Mouse (Mus musculus): ENCODE data around the gene Nit1.

Gene Nit1

DNA sequence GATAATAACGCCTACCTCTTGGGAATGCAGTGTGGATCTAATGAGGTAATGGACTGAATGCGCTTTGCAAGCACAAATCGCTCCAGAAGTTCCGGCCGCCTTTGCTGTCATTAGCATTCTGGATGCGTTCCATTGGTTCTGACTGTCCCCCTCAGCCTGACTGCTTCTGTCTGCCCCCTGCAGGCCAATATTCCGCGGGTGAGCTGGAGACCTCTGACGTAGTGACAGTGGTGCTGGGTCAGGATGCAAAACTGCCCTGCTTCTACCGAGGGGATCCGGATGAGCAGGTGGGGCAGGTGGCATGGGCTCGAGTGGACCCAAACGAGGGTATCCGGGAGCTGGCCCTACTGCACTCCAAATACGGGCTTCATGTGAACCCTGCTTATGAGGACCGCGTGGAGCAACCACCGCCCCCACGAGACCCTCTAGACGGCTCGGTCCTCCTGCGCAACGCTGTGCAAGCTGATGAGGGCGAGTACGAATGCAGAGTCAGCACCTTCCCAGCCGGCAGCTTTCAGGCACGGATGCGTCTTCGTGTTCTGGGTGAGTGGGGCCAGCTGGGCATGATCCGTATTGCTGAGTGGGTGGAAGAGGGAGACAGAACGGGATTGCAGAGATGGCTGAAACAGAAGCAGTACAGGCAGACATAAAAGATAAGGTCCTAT lies 34.6 kb upstream of the Nit1 start:
- peaks cover 33% of the 10 kb centered on the region for H3K27me3 ChIP-seq (ENCODE audit: insufficient read depth, low read length)
- H3K9me3 ChIP-seq (ENCODE audit: low read length): no peaks in the 10 kb centered on the region
- TF ChIP-seq CTCF (conservative IDR thresholded peaks at IDR 0.05; ENCODE audit: low read length): peak; percentile 69
- TF ChIP-seq POU5F1 (IDR thresholded peaks at IDR 0.05; ENCODE audit: borderline replicate concordance, low read length): no peak
- H3K36me3 ChIP-seq (ENCODE audit: insufficient read depth, low read length): no peaks in the 10 kb centered on the region
- H3K4me3 ChIP-seq (replicated peaks; ENCODE audit: low read length): peak overlapping the region; percentile 66
- peaks cover 65% of the 10 kb centered on the region for H3K4me1 ChIP-seq (replicated peaks; ENCODE audit: low read depth, low read length)

DNA sequence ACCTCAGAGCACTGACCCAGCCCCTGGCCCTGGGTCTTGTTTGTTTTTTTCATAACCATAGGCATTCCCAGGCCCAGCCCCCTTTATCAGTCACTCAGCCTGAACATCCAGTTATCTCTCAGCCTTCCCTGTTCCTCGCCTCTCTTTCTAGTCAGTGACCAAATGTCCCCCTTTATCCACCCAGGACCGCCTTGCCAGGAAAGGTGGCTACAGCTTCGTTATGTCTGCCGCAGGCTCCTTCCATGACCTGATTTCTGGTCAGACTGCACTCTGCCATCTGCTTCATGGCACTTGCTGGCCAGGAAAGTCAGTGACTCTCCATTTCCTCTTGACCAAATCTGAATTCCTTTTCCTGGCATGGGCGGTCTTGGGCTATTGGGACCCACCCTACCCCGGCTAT lies 32.9 kb upstream of the Nit1 start:
- peaks cover 70% of the 10 kb centered on the region for H3K4me1 ChIP-seq (replicated peaks; ENCODE audit: low read depth, low read length)
- no peak overlapping the region for H3K4me3 ChIP-seq (replicated peaks; ENCODE audit: low read length)
- no peaks in the 10 kb centered on the region for H3K9me3 ChIP-seq (ENCODE audit: low read length)
- no peaks in the 10 kb centered on the region for H3K36me3 ChIP-seq (ENCODE audit: insufficient read depth, low read length)
- peaks cover 30% of the 10 kb centered on the region for H3K27me3 ChIP-seq (ENCODE audit: insufficient read depth, low read length)
- no peak for TF ChIP-seq CTCF (conservative IDR thresholded peaks at IDR 0.05; ENCODE audit: low read length)
- no peak for TF ChIP-seq NANOG (IDR thresholded peaks at IDR 0.05; ENCODE audit: borderline replicate concordance, low read length)
- no peak for TF ChIP-seq POU5F1 (IDR thresholded peaks at IDR 0.05; ENCODE audit: borderline replicate concordance, low read length)

DNA sequence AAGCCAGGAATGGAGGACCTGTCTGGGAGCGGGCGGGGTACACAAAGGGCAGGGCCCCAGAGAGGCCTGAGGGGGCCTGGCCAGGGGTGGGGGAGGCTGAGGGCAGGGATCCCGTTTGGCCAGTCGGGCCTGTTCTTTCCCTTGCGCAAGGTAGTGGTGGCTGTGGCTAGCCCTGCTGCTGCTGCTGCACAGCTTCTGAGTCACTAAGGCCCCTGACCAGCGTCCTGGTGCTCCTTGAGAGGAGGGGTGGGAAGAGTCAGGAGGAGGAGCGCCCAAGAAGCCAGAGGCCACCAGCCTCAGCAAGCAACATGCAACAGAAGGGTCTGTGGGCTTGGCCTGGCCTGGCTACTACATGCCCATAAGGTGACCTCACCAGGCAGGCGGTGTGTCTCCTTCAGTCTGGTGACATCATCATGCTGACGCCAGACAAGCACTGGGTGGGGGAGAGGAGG lies 30.2 kb upstream of the Nit1 start:
- Histone ChIP-seq H3K9me3 (ENCODE audit: low read length) (no peaks in the 10 kb centered on the region), H3K27me3 (ENCODE audit: insufficient read depth, low read length) (peaks cover 20% of the 10 kb centered on the region), H3K4me1 (replicated peaks; ENCODE audit: low read depth, low read length) (peaks cover 88% of the 10 kb centered on the region), H3K4me3 (replicated peaks; ENCODE audit: low read length) (peak overlapping the region; percentile 46), H3K36me3 (ENCODE audit: insufficient read depth, low read length) (no peaks in the 10 kb centered on the region)
- TF ChIP-seq POU5F1 (IDR thresholded peaks at IDR 0.05; ENCODE audit: borderline replicate concordance, low read length): no peak
- no peak for TF ChIP-seq NANOG (IDR thresholded peaks at IDR 0.05; ENCODE audit: borderline replicate concordance, low read length)
- TF ChIP-seq CTCF (conservative IDR thresholded peaks at IDR 0.05; ENCODE audit: low read length): no peak

DNA sequence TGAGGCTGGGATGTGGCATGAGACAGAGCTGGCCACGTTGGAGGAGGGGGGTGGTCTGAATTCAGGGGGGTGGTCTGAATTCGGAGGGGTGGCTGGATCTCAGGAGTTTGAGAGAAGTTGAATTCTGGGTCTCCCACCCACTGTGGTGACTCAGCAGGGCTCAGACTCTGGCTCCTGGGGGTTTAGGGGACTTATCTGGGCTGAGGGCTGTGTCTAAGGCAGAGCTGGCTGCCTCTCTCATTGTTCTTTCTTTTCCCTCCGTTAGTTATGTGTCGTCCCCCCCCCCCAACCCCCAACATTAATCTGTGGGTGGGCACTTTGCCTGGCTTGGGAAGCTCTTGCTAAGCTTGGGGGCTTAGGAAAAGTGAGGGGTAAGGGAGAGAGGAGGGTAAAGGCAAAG lies 28.5 kb upstream of the Nit1 start:
- H3K4me1 ChIP-seq (replicated peaks; ENCODE audit: low read depth, low read length): peaks cover 85% of the 10 kb centered on the region
- H3K36me3 ChIP-seq (ENCODE audit: insufficient read depth, low read length): no peaks in the 10 kb centered on the region
- no peaks in the 10 kb centered on the region for H3K9me3 ChIP-seq (ENCODE audit: low read length)
- peaks cover 21% of the 10 kb centered on the region for H3K27me3 ChIP-seq (ENCODE audit: insufficient read depth, low read length)
- H3K4me3 ChIP-seq (replicated peaks; ENCODE audit: low read length): peak overlapping the region; percentile 20; the same call in 1 of the 2 replicates
- TF ChIP-seq CTCF (conservative IDR thresholded peaks at IDR 0.05; ENCODE audit: low read length) (no peak), POU5F1 (IDR thresholded peaks at IDR 0.05; ENCODE audit: borderline replicate concordance, low read length) (no peak), NANOG (IDR thresholded peaks at IDR 0.05; ENCODE audit: borderline replicate concordance, low read length) (no peak)

DNA sequence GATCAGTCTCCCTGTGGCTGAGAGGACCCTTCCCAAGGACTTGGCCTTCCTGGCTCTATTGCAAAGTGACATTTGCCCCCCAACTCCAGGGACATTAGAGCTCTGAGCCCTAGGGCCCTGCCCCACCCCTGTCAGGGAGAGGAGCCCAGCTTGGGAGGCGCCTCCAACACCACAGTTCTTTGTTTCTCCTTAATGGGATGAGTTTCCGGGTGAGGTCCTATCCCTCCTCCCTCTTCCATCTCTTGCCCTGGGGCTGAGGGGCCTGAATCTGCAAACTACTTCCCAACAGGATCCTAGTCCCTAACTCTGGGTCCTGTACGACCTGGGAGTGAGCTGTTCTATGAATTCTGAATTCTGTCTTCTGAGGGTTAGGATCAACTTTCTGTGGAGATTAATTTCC lies 27.4 kb upstream of the Nit1 start:
- peaks cover 85% of the 10 kb centered on the region for H3K4me1 ChIP-seq (replicated peaks; ENCODE audit: low read depth, low read length)
- peak overlapping the region; percentile 20; the same call in 1 of the 2 replicates for H3K4me3 ChIP-seq (replicated peaks; ENCODE audit: low read length)
- peaks cover 14% of the 10 kb centered on the region for H3K27me3 ChIP-seq (ENCODE audit: insufficient read depth, low read length)
- TF ChIP-seq NANOG (IDR thresholded peaks at IDR 0.05; ENCODE audit: borderline replicate concordance, low read length): no peak
- TF ChIP-seq POU5F1 (IDR thresholded peaks at IDR 0.05; ENCODE audit: borderline replicate concordance, low read length): no peak
- no peak for TF ChIP-seq CTCF (conservative IDR thresholded peaks at IDR 0.05; ENCODE audit: low read length)
- H3K36me3 ChIP-seq (ENCODE audit: insufficient read depth, low read length): no peaks in the 10 kb centered on the region
- no peaks in the 10 kb centered on the region for H3K9me3 ChIP-seq (ENCODE audit: low read length)

DNA sequence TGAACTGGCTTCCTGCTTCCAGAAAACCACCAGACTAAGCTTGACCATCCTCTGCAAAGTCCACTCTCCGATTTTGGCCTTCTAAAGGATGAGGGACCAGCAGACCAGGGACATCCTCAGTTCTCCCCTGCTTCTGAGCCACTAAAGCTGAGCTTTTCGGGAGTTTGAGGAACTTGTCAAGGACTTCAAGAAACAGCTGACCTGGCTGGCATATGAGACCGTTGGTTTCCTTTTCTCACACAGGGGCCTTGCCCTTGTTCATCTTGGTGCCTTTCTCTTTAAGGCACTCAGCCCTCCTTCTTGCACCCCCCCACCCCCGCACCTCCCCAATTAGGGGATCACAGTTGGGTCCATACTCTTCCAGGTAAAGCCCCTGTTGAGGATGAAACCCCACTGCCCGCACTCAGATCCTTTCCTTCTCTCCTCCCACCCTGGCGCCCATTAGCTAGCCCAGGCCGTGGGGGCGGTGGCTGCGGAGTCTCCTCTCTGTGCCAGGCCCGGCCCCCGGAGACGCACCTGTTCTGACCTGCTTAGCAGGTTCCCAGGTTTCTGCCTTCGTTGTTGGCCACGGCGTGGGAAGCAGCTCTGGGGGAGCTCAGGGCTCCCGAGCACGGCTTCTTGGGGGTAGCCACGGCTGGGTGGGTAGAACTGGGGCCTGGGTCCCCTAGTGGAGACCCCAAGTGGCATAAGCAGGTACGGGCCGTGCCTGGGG lies 24.6 kb upstream of the Nit1 start, which contains the start of gene Nectin4:
Nectin4 (plus strand) TSS at position 255 of the 712 bp plus-strand sequence.
- Histone ChIP-seq H3K27me3 (ENCODE audit: insufficient read depth, low read length) (peaks cover 14% of the 10 kb centered on the region), H3K4me3 (replicated peaks; ENCODE audit: low read length) (peak within 1 kb of the TSS; percentile 57), H3K4me1 (replicated peaks; ENCODE audit: low read depth, low read length) (peaks cover 85% of the 10 kb centered on the region), H3K36me3 (ENCODE audit: insufficient read depth, low read length) (no peaks in the 10 kb centered on the region), H3K9me3 (ENCODE audit: low read length) (no peaks in the 10 kb centered on the region)
- TF ChIP-seq CTCF (conservative IDR thresholded peaks at IDR 0.05; ENCODE audit: low read length): 0 out of 2 replicates have a peak, but pooled peaks have one; percentile 7
- TF ChIP-seq POU5F1 (IDR thresholded peaks at IDR 0.05; ENCODE audit: borderline replicate concordance, low read length): no peak

DNA sequence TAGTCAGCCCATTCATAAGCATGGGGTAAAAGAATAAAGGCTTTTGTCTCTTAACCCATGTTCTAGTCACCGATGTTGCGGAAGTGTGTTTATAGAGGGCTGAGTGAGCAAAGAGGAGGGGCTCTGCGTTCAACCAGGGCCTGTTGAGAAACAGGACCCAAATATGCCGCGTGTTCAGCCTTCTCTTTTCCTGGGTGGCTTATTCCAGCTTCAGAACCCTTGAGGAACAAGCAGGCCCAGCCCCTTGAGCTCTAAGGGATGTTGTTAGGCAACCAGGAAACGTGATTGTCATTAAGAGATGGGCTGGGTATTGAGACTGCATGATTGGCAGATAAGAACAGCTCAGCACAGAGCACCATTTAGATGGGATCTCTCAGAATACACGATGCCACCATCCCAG lies 20.5 kb upstream of the Nit1 start:
- H3K4me1 ChIP-seq (replicated peaks; ENCODE audit: low read depth, low read length): peaks cover 57% of the 10 kb centered on the region
- H3K36me3 ChIP-seq (ENCODE audit: insufficient read depth, low read length): no peaks in the 10 kb centered on the region
- H3K9me3 ChIP-seq (ENCODE audit: low read length): no peaks in the 10 kb centered on the region
- H3K27me3 ChIP-seq (ENCODE audit: insufficient read depth, low read length): peaks cover 14% of the 10 kb centered on the region
- TF ChIP-seq CTCF (conservative IDR thresholded peaks at IDR 0.05; ENCODE audit: low read length) (no peak), NANOG (IDR thresholded peaks at IDR 0.05; ENCODE audit: borderline replicate concordance, low read length) (no peak), POU5F1 (IDR thresholded peaks at IDR 0.05; ENCODE audit: borderline replicate concordance, low read length) (no peak)
- no peak overlapping the region for H3K4me3 ChIP-seq (replicated peaks; ENCODE audit: low read length)

DNA sequence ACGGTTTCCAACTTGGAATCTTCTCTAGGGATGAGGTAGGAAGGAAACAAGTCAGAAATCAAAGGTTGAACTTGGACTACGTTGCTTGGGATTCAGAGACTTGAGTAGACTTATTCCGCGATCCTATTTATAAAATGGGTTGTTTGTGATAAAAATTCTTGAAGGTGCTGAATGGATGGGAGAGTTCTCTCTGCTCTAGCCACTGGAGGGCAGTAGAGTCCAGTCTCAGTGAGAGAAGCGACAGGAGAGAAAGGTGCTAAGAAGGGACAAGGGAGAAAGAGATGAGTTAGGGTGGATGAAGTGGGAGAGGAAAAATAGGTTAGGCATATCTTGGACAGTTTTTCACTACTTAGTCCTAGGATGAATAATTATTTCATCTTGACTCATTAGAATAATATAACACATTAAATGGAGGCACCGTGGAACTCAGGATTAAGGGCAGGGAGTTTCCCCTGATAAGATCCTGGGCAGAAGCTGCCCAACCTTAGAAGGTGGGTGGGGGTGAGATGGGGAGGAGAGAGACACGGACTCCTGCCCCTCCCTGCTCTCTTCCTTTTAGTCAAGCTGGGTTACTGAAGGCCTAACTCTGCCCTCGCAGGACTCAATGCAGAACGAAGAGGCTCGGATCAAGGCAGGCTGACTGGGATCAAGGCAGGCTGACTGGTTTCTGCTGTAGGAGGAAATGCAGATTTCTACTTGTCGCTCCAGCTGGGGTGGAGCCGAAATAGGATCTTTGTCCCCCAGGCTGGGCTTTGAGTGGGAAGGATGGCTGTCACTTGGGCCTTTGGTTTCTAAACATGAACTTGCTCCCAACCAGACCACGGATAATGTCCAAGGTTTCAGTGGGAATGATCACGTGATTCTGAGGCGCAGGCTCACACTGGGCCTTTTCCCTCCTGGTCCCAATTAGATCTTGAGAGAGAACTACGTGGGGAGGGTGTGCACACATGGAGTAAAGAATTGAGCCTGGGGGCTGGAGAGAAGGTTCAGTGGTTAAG lies 16.0 kb upstream of the Nit1 start:
- TF ChIP-seq NANOG (IDR thresholded peaks at IDR 0.05; ENCODE audit: borderline replicate concordance, low read length): no peak
- TF ChIP-seq POU5F1 (IDR thresholded peaks at IDR 0.05; ENCODE audit: borderline replicate concordance, low read length): no peak
- TF ChIP-seq CTCF (conservative IDR thresholded peaks at IDR 0.05; ENCODE audit: low read length): peak; percentile 77
- Histone ChIP-seq H3K27me3 (ENCODE audit: insufficient read depth, low read length) (no peaks in the 10 kb centered on the region), H3K4me3 (replicated peaks; ENCODE audit: low read length) (peak overlapping the region; percentile 82), H3K9me3 (ENCODE audit: low read length) (no peaks in the 10 kb centered on the region), H3K36me3 (ENCODE audit: insufficient read depth, low read length) (peaks cover 34% of the 10 kb centered on the region), H3K4me1 (replicated peaks; ENCODE audit: low read depth, low read length) (peaks cover 49% of the 10 kb centered on the region)

Measured in E14TG2a.4 (cell line).